Mouse (Mus musculus) telencephalon, adult 2 months (tissue): ENCODE data around the gene Pml.
"Not testable (repeated sequence)": the region's sequence is repeated elsewhere in the genome, so short reads cannot be mapped to it uniquely, and the experiment has no call there.

ENCODE experiments used
- DNase-seq: peaks from one replicate; pipeline ENCODE4 v3.0.0-alpha.2; 2011; ENCODE audit warnings: low read depth, low spot score

Gene Pml

GRCm38 (mm10) chr9:58271551-58271950 is 22.0 kb upstream of the Pml start:
- not testable (repeated sequence) for DNase-seq

DNA sequence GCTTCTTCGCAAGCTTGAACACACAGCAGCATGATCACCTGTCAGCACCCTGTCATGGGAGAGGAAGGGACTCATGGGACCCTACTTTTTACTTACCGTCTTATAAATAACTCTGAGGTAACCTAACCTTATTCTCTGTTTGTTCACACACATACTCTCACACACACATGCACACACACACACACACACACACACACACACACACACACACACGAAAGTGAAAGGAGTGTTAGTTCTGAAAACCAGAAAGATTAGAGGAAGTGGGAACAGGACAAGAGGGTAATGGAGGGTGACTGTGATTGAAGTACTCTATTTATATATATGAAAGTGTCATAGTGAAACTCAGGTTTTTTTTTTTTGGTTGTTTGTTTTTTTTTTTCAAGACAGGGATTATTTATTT is 21.5 kb upstream of the Pml start:
- DNase-seq = no peak

- DNase-seq = no peak
Observed at GRCm38 (mm10) chr9:58270081-58270480, 20.5 kb upstream of the Pml start.

DNA sequence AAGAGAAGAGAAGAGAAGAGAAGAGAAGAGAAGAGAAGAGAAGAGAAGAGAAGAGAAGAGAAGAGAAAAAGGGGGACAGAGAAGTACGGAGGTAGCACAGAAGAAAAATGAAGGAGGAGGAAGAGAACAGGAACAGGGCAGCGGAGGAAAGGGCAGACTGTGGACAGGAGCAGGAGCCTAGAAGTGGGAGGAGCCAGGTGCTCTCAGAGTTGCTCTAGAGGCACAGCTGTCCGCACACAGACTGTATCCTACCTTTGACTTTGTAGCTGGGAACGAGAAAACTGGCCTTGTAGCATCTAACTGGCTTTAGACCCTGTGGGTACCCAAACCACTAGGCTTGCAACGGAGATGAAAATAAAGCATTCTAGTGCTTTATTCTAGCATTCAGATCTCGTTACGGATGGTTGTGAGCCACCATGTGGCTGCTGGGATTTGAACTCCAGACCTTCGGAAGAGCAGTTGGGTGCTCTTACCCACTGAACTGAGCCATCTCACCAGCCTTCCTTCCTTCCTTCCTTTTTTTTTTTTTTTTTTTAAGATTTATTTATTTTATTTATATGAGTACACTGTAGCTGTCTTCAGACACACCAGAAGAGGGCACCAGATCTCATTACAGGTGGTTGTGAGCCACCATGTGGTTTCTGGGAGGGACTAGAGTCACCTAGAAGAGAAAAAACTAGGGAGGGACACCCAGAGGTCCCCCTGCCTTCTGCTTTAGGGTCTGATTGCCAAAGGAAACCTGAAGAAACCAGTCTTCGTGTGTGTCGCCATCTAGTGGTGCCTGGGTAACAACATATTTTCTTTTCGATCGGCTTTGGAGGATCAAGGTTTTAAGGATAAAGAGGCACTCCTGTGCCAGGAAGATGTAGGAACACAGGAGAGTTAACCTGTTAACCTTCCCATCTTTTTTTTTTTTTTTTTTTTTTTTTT is 19.1 kb upstream of the Pml start:
- DNase-seq = no peak

DNA sequence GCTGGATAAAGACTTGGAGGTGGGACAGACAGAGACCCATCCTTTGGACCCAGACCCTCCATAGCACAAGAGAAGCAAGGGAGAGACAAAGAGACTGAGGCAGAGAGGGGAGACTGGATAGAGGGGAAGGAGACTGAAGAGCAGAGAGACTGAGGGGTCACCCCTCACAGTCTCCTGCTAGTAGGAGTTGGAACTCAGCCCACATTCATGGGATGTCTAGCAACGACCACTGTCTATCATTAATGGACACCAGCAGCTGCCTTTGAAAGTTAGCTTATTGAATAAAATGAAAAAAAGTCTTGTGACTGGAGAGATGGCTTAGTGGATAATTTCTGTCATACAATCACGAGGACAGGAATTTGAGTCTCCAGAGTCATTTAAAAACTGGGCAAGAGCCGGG is 17.5 kb upstream of the Pml start:
- no peak for DNase-seq

- no peak for DNase-seq
Observed at GRCm38 (mm10) chr9:58266571-58267011, 17.0 kb upstream of the Pml start.

GRCm38 (mm10) chr9:58265368-58265767 is 15.8 kb upstream of the Pml start:
- no peak for DNase-seq

DNA sequence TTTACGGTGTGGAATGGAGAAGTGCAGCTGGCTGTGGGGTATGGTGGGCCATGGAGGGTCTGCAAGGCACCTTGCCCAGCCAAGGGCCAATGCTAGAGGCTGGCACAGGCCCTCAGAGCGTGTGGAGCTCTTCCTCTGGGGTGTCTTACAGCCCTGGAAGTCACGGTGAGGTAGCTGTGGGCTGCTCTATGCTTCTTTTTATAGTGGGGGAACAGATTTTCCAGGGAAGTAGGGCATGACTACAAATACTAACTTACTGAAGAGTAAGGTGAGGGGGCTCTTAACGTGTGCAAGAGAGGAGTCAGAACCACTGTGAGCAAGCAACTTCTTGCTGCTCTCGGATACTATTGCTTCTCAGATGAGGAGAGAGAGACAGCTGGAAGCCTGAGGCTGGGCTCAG is 12.9 kb upstream of the Pml start:
- no peak for DNase-seq

GRCm38 (mm10) chr9:58255704-58256685 is 6.4 kb upstream of the Pml start:
- no peak for DNase-seq

- no peak for DNase-seq
Observed at GRCm38 (mm10) chr9:58255105-58255504, 5.5 kb upstream of the Pml start.

GRCm38 (mm10) chr9:58253805-58254122 is 4.2 kb upstream of the Pml start:
- not testable (repeated sequence) for DNase-seq

DNA sequence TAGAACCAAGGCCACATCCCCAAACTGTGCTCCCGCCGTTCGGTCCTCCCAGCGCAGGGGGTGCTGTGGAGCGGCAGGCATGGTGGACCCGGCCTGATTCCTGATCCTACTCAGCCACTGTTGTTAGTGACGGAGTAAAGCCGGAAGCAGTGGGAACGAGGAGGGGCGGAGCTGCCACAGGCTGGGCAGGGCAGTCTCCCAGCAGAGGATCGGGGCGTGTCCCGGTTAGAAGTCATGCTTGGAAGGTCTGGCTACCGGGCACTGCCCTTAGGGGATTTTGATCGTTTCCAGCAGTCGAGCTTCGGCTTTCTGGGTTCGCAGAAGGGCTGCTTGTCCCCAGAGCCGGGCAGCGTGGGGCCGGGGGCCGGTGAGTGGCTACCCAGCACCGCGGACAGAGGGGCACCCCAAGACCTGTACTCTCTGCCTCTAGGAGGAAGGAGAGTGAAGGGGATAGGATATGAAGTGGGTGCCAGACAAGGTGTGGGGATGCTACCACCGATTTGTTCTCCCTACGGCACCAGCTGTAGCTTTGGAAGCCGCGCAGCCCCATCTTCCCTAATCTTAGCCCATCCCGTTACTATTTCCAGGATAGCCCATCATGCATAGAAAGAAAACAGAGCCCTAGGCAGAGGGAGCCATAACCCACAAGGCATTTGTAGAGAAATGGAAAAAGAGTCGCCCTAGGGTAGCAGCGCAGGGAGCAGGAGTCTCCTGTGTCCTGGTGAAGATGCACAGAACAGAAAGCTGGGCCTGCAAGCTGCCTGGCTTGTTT is 3.6 kb upstream of the Pml start, which contains the start of gene Stoml1:
Gene Stoml1, plus strand, starts transcription at position 132 of the 772 bp plus-strand sequence.
- DNase-seq = peak; percentile 92

DNA sequence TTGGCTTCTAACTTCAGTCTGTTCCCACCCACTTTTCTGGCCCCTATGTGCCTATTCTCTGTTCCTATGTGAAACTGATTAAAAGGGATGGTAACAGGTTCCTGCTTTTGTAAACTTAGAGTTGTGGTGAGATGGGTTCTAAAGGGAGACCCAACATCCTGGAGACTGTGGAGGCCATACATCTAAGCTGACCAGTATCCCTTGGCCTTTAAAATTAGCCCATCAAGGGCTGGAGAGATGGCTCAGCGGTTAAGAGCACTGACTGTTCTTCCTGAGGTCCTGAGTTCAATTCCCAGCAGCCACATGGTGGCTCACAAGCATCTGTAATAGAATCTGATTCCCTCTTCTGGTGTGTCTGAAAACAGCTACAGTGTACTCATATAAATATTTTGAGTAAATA is 1.1 kb upstream of the Pml start:
- not testable (repeated sequence) for DNase-seq

DNA sequence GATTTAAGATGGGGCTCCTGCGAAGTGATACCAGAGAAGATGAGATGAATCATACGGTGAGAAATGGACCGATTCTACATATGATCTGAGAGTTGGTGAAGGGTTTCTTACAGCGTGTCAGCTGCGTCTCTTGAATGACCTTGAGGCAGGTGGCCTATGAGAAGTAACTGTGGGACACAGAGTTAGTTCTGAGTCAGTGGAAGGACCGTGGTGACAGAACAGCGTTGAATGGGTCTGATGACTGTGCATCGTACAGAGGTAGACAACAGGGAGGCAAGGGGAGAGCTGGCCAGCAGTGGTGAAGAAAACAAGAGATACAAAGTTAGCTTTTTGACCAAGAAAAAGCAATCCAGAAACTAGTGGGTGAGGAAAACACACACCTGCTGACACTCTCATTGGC is 736 bp upstream of the Pml start:
- no peak for DNase-seq

DNA sequence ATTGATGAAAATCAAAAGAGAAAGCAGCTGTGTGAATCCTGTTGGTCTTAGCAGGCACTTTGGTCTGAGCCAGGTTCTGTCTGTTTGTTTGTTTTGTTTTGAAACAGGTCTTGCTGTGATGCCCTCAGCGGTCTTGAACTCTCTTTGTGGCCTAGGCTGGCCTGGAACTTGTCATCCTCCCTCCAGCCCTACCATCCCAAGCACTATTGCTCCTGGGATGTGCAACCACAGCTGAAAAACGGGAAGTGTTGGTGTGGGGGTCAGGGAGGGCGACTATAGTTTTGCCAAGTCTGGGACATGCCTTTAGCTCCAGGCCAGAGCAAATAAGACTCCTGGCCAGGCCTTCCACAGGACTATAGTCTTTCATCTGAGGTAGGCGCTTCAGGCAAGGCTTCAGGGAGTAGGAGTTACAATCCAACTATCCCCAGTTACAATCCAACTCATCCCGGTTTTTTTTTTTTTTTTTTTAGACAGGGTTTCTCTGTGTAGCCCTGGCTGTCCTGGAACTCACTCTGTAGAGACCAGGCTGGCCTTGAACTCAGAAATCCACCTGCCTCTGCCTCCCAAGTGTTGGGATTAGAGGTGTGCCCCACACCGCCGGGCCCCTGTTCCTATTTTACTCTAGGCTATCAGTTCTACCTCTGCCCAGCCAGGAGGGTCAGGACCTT is 706 bp downstream of the Pml start:
- DNase-seq = no peak

- peak; percentile 60 for DNase-seq
Observed at GRCm38 (mm10) chr9:58247064-58247759, 2.4 kb downstream of the Pml start.

DNA sequence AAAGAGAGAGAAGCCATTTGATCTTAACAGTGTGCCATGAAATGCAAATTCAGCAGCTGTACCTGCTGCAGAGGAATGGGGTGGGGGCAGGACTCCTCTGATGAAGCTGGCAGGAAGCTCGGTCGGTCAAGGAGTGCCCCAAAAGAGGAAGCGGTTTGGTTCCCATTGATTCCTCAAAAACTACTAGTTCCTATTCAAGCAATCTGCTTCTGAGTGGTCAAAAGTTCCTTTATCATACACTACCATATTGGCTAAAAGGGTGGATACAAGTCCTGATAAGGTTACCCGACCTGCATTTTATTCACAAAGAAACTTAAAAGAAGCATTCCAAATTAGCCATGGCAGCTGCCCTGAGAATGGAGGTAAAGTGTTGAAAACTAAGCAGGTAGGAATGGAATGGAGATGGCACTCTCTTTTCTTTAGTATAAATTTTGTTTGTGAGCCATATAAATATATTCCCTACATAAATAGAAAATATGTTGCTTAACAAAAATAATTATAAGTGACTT is 3.4 kb downstream of the Pml start:
- no peak for DNase-seq

DNA sequence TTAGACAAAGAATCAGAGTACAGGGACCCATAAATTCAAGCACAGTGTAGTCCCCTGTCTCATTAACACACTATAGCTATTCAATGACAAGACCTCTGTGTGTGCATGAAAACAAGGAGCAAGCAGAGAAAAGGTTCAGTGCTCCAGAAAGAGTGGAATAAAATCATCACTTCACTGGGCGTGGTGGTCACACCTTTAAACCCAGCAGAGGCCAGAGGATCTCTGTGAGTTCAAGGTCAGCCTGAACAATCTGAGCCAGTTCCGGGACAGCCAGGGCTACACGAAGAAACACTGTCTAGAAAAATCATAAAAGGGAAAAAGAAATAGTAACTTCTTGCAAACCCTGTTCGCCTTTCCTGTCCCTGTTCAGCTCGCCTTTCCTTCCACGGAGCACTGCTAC is 5.9 kb downstream of the Pml start:
- DNase-seq = no peak

DNA sequence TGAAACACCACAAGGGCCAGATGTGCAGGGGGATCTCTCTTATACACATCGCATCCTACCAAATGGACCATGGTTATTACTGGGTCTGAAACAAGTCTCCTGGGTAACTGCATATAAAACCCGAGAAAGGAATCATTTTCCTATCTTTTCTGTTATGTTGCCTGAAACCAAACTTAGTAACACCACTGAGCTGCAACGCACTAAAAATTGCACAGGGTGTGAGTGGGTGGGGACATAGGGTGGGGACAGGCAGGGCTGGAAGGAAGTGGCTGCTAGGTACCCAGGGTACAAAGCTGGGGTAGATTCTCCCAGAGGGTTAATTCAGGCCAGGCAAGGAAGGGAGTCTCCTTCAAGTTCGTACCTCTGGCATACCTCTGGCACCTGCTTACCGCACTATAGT is 6.9 kb downstream of the Pml start:
- peak; percentile 73 for DNase-seq
